Mouse (Mus musculus) thymus, adult 2 months (tissue): ENCODE measurements around the gene Usb1. TPM values are rescaled to one million over a fixed set of nuclear protein-coding genes. Genes with fewer than 3 reads are reported as not detected.

Experiments
- DNase-seq: peaks from one replicate; pipeline ENCODE4 v3.0.0; 2021
- H3K27ac ChIP-seq: fragments of 200-500 bp; 2 replicates; pipeline ENCODE4 v1.5.1; 2012; ENCODE audit warnings: low read length, control low read depth; ENCODE audit not compliant: control insufficient read depth, insufficient read depth
- H3K27me3 ChIP-seq: fragments of 200-500 bp; 2 replicates; pipeline ENCODE4 v1.6.1; 2012; ENCODE audit warnings: mild to moderate bottlenecking, low read length, moderate library complexity, mixed read lengths; ENCODE audit not compliant: control insufficient read depth, insufficient read depth
- H3K36me3 ChIP-seq: fragments of 200-500 bp; 2 replicates; pipeline ENCODE4 v1.6.1; 2012; ENCODE audit warnings: mild to moderate bottlenecking, low read length, moderate library complexity; ENCODE audit not compliant: control insufficient read depth, insufficient read depth
- H3K4me1 ChIP-seq: fragments of 200-500 bp; replicated peaks from 2 replicates; pipeline ENCODE4 v1.6.1; 2012; ENCODE audit warnings: low read length; ENCODE audit not compliant: control insufficient read depth, insufficient read depth
- H3K4me3 ChIP-seq: fragments of 200-500 bp; 2 replicates; pipeline ENCODE4 v1.5.1; 2012; ENCODE audit warnings: mild to moderate bottlenecking, low read length, control low read depth, moderate library complexity; ENCODE audit not compliant: control insufficient read depth, insufficient read depth
- CTCF ChIP-seq: fragments of 200-500 bp; IDR thresholded peaks from 2 replicates; pipeline ENCODE4 v1.5.1; 2012; ENCODE audit warnings: mild to moderate bottlenecking, control low read depth, low read length, moderate library complexity, borderline replicate concordance; ENCODE audit not compliant: control insufficient read depth, poor library complexity, insufficient read depth; ENCODE audit errors: extremely low read depth
- POLR2A ChIP-seq: fragments of 200-500 bp; IDR thresholded peaks from 2 replicates; pipeline ENCODE4 v1.6.1; 2012; ENCODE audit warnings: mild to moderate bottlenecking, low read length, control low read depth, moderate library complexity; ENCODE audit not compliant: control insufficient read depth, poor library complexity, insufficient read depth; ENCODE audit errors: extremely low read depth
- WGBS: fragments of 180-500 bp; shearing (Covaris S2); methylation state at CpG from one replicate; pipeline ENCODE4 v1.1.7; 2018; 5-methylcytosine and 5-hydroxymethylcytosine counted together
- polyA plus RNA-seq: library from polyadenylated mRNA; depleted of rRNA; stranded (reverse); fragments of >200 nt; gene quantifications from 2 replicates; pipeline ENCODE4 v1.2.3, GENCODE M21; 2012

The Usb1 gene
- polyA plus RNA-seq, 1 experiment: 55.6 TPM

DNA sequence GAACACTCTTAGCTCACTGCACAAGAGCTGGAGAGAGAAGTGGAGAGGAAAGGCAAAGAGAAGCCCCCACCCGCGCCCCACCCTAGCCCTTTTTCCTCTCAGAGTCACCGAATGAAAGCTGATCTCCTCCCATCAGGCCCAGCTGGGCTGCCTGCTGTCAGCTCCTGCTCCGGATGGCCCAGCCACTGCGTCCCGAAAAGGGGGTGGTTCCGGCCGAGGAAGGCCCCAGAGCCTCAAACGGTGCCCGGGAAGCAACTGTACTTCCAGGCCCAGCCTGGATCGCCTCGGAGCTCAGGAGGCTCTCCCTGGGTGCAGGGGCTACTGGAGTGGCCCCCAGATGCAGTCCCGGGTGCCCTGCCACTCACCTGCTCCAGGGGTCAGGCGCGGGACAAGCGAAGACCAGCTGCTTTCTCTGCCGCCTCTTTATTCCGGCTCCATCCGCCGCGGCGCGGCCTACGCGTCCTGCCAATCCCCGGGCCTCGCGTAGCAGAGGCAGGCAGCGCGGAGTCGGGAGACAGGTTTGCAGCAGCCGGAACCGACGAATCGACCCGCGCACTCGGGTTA, 846 bp upstream of the Usb1 start:
- under 1% methylated on average over 38 of the region's 38 CpGs for WGBS
- peaks cover 23% of the 10 kb centered on the region for H3K36me3 ChIP-seq
- H3K4me1 ChIP-seq: peaks cover 3% of the 10 kb centered on the region; the same call in 1 of the 2 replicates
- DNase-seq: no peak
- H3K4me3 ChIP-seq: peak overlapping the region; percentile 83
- H3K27me3 ChIP-seq: no peaks in the 10 kb centered on the region
- no peak for TF ChIP-seq POLR2A
- no peak for TF ChIP-seq CTCF
- peak overlapping the region; percentile 12; the same call in 1 of the 2 replicates for H3K27ac ChIP-seq

DNA sequence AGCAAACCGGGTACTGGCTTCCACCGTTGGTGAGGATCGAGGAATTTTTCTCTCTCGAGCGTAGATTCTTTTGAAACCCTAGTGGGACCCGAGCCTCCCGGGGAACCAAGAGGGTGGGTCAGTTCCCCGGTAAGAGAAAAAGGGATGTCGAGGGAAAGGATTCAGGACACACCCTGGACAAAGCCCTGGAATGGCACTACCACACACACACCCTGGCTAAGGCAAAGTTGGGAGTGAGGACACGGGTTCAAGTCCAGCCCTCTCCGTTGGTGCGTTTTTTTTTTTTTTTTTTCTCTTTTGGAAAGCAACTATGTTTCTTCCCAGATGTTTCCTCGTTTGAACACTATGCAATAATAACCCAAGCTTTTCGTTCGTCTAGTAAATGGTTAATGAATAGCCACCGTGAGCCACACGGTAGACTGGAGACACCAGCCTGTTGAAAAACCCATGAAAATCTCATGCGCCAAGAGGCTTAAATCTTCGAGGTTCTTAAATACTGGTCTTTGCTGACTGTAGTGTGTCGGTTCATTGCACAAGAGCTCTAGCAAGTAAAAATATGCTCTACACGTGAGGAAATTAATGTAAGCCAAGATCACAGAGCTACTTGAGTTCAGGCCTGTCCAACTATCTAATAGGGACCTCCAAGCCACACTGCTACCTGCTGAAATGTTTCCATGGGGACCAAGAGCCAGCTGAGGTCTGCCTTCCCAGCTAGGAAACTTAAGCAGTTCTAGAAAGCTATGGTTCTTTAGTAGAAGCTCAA, 534 bp downstream of the Usb1 start:
- 23% methylated on average over 21 of the region's 21 CpGs for WGBS
- H3K4me3 ChIP-seq: peak overlapping the region; percentile 83
- peaks cover 3% of the 10 kb centered on the region; the same call in 1 of the 2 replicates for H3K4me1 ChIP-seq
- H3K27me3 ChIP-seq: no peaks in the 10 kb centered on the region
- no peak for DNase-seq
- peaks cover 17% of the 10 kb centered on the region for H3K36me3 ChIP-seq
- TF ChIP-seq CTCF (no peak), POLR2A (no peak)
- peak overlapping the region; percentile 61; the same call in 1 of the 2 replicates for H3K27ac ChIP-seq

DNA sequence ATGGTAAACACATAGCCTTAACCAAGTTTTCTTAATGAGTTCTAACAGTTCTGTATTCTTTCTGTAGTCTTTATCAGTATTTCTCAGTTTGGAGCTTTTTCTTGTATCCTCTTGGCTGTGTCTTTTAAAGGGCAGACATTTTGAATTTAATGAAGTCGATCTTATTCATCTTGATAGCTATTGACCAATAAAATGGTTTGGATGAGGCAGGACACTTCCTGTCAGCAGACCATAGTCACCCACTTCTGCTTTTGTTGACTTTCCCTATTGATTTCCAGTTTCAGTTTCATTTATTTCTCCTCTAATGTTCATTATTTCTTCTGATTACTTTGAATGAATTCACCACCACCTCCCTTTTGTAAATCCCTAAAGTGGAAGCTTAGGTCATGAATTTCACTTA, 3.6 kb downstream of the Usb1 start:
- Histone ChIP-seq H3K4me1 (peaks cover 3% of the 10 kb centered on the region; the same call in 1 of the 2 replicates), H3K4me3 (no peak overlapping the region), H3K27ac (no peak overlapping the region), H3K27me3 (no peaks in the 10 kb centered on the region), H3K36me3 (no peaks in the 10 kb centered on the region)
- no peak for DNase-seq
- whole genome bisulfite sequencing: 20% methylated on average over 1 of the region's 1 CpGs
- no peak for TF ChIP-seq CTCF
- TF ChIP-seq POLR2A: no peak

- H3K4me3 ChIP-seq: no peak overlapping the region
- no peaks in the 10 kb centered on the region for H3K27me3 ChIP-seq
- no peaks in the 10 kb centered on the region for H3K4me1 ChIP-seq
- H3K36me3 ChIP-seq: no peaks in the 10 kb centered on the region
- TF ChIP-seq CTCF (no peak), POLR2A (no peak)
- DNase-seq: no peak
- no peak overlapping the region for H3K27ac ChIP-seq
Measured at GRCm38 (mm10) chr8:95336363-95336762, 4.3 kb downstream of the Usb1 start.

GRCm38 (mm10) chr8:95341721-95342120, 9.6 kb downstream of the Usb1 start:
- Histone ChIP-seq H3K36me3 (no peaks in the 10 kb centered on the region), H3K27ac (no peak overlapping the region)
- 96% methylated on average over 5 of the region's 5 CpGs for WGBS

DNA sequence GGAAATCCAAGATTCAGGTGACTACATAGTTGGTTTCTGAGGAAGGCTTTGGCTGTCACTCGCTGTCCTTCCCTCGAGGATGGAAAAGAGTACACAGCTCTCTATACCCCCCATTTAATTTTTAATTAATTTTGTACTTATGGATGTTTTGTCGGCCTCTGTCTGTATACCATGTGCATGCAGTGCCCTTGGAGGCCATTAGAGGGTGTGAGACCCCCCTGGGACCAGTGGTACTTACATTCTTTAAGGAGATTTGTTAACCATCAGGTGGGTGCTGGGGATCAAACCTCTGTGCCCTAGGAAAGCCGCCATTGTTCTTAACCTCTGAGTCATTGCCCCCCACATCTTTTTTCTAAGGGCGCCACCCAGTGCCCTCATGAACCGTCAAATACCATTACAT, 12.6 kb downstream of the Usb1 start:
- Histone ChIP-seq H3K4me3 (no peak overlapping the region), H3K36me3 (no peaks in the 10 kb centered on the region), H3K27ac (no peak overlapping the region), H3K4me1 (peaks cover 10% of the 10 kb centered on the region), H3K27me3 (no peaks in the 10 kb centered on the region)
- no peak for TF ChIP-seq POLR2A
- no peak for TF ChIP-seq CTCF
- DNase-seq: no peak
- 93% methylated on average over 6 of the region's 6 CpGs for WGBS

More at GRCm38 (mm10) chr8:95341721-95342120, 9.6 kb downstream of the Usb1 start:
- Histone ChIP-seq H3K27me3 (no peaks in the 10 kb centered on the region), H3K4me1 (no peaks in the 10 kb centered on the region), H3K4me3 (no peak overlapping the region)
- DNase-seq: no peak
- TF ChIP-seq POLR2A (no peak), CTCF (no peak)
